Mouse (Mus musculus): Measurements from ENCODE around the gene Acbd6.

DNA sequence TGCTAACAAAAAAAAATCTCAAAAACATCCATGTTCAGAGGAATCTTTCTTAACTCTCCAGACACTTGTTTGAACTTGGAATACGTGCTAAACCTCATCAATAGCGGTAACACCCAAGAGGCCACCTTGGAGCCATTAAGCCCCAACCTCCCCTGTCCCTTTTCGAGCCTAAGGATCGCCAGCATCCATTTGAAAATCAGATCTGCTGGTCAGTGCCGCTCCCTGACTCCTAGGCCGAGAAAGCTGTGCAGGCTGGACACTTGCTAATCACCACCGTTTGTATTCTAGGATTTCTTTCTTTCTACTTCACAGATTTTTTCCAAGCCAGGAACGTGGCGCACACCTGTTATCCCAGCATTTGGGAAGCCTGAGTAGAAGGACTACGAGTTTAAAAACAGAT is 169.9 kb downstream of the Acbd6 start:
- TF ChIP-seq POLR2A (IDR thresholded peaks at IDR 0.05; ENCODE audit: borderline replicate concordance, control insufficient read depth, low read depth, low read length) (no peak), CTCF (IDR thresholded peaks at IDR 0.05; ENCODE audit: control insufficient read depth, insufficient read depth, low read length) (no peak)
